Mouse (Mus musculus) frontal cortex, postnatal 25 days (tissue): ENCODE results near the gene H2al2c.
"Not testable (repeated sequence)": the region's sequence is repeated elsewhere in the genome, so short reads cannot be mapped to it uniquely, and the experiment has no call there.

Source experiments
- DNase-seq, 2 experiments: peaks; one replicate each; pipeline ENCODE4 v3.0.0; 2022; ENCODE audit warnings: low spot score in 2 of 2

H2al2c gene

DNA sequence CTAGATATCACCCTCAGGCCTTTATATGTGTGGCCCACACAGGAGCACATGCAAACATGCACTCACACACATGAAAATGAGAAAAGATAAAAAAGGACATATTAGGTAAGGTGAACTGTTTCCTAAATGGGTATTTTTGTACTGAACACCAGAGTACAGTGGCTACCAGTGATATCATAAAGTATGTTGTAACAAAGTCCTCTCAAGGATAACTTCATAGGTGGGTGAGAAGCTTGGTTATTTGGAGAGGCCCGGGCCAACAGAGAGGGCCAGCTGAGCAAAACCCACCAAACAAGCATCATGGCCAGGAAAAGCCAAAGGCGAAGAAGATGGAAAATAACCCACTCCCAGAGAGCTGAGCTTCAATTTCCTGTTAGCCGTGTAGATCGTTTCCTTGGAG lies at the start of gene H2al2c:
TSS of gene H2al2c (plus strand) at position 301 of the 400 bp plus-strand sequence.
- not testable (repeated sequence) for DNase-seq
